Mouse (Mus musculus) spleen, embryonic (tissue): ENCODE measurements around the gene Ift88.

Source experiments
- CTCF ChIA-PET: fragments of 350-600 bp; sonication (Branson Sonifier 250); formaldehyde crosslinking; loops from one replicate; lab custom pipeline; 2022; lab: Charles Lee

Ift88 gene

GRCm38 (mm10) chr14:57529786-57530515 lies 106.1 kb downstream of the Ift88 start:
- CTCF ChIA-PET: no interaction called here

DNA sequence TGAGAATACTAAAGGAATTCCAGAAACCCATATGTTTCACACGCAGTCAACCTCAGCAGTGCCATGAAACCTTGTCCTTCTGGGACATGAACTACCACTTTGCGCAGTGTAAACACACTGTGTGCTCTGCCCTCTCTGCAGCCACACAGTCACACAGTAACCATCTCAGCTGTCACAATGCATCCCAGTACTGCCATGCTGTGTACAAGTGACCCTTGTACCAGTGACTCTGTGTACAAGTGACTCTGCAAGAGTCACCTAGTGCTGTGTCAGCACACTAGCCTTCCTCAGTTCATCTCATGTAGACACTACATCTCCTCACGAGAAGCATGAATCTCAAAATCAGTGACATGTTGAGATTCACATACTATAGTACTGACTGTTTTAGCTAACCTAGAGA lies 108.7 kb downstream of the Ift88 start:
- CTCF ChIA-PET: no interaction called here

GRCm38 (mm10) chr14:57533214-57533613 lies 109.4 kb downstream of the Ift88 start:
- CTCF ChIA-PET: no interaction called here

GRCm38 (mm10) chr14:57533841-57534240 lies 110.0 kb downstream of the Ift88 start:
- CTCF ChIA-PET: no interaction called here

DNA sequence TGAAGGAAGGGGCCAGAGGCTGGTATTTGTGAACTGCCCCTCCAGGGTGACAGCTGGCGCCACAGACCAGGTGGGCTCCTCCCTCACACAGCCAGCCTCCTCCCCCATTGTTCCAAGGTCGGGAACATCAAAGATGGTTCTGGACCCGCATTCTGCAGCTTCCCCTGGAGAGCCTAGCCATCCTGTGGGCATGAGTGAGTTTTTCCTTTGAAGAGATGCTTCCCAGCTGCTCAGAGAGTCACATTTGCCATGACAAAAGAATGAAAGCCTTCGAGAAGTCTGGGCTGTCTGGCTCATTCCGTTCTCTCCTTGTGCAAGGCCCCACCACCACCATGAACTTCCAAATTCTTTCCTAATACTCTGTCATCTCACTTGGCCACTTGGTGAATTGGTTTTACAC lies 110.5 kb downstream of the Ift88 start:
- CTCF ChIA-PET: no interaction called here

DNA sequence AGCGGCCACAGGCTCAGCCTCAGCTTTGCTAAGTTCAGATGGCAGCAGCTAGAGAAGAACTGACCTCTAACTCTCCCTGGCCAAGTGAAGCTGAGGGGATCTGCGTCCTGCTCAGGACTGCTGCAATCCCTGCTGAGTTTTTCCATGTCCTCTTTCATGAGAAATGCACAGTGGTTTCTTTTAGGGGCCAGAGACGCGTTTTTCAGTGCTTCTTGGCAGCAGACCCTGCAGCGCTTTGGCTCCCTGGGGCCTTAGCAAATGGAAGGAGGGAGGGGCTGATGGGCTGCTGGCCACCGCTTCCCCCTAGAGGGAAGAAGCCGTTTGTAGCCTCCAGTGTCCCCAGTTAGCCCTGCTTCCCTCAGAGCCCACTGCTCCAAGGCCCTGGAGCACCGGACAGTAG lies 111.1 kb downstream of the Ift88 start:
- CTCF ChIA-PET: no interaction called here

DNA sequence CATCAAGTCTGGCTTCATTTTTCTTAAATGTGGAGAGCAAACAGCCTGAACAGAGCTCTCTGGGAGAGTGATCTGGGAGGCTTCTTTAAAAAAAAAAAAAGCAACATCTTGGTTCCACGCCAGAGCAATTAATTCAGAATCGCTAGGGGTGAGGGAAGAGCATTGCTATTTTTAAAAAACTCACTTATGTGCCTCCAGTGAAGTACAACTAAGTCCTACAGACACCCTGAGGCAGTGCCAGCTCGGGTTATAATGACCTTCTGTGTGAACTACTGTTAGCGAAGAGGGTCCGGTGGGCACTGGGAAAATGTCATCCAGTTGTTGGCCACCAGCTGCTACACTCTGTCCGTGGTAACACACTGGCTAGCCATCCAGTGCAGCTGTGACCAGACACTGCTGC lies 111.8 kb downstream of the Ift88 start:
- CTCF ChIA-PET: no interaction called here

GRCm38 (mm10) chr14:57536820-57537219 lies 113.0 kb downstream of the Ift88 start:
- CTCF ChIA-PET: interaction anchor here (0.5 kb wide), 1 partner anchor 128 kb away, joined by 5 read pairs; no protein-coding TSS in a partner anchor

DNA sequence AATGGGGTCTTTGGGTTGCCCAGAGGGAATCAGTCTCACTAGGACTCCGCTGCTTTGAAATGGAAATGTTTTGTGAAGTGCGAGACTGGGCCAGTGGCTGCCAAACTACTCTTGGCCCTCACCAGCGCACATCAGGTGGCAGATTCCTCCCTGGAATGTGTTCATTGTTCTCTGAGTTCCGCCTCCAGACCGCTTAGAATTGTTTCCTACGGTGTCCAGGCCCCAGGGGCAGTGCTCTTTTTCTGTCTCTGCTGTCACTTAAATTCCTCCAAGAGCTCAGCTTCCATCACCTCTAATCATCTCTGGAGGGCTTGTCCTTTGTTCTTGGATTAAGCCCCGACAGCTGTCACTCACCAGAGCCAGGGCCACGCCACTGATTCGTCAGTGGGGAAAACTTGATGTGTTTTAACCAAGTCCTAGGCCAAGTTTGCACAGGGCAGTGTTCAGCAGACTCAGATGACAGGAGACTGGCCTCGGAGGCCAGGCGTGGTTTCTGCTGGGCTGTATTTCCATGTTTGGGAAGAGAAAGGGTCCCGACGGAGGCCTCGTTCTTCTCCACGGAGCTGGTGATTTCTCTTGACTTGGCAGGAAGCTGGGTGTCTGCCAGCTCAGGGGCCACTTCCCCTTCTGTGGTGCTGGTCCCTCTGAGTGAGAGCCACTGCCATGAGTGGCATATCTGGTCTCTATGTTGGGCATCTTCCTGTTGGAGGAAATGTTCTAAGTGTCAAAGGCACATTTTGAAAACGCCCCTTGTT lies 113.6 kb downstream of the Ift88 start:
- CTCF ChIA-PET: interaction anchor here (0.5 kb wide), 1 partner anchor 128 kb away, joined by 5 read pairs; no protein-coding TSS in a partner anchor

DNA sequence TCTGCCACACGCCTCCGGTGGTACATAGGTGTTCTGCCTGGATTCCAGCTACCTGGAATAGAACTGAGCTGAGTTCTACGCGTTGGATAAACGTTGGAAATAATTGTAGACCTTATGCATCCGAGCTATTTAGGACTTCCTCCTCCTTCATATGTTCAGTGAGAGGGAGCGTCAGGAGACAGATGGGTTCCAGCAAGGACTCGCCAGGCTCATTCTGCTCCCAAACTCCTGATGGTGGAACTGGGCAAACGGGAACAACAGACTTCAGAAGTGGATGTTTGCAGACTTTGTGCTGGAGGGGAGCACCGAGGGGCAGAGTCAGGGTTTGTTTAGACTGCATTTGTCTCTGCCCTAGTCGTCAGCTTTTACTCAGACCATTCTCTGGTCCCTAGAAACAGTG lies 116.8 kb downstream of the Ift88 start:
- CTCF ChIA-PET: no interaction called here

DNA sequence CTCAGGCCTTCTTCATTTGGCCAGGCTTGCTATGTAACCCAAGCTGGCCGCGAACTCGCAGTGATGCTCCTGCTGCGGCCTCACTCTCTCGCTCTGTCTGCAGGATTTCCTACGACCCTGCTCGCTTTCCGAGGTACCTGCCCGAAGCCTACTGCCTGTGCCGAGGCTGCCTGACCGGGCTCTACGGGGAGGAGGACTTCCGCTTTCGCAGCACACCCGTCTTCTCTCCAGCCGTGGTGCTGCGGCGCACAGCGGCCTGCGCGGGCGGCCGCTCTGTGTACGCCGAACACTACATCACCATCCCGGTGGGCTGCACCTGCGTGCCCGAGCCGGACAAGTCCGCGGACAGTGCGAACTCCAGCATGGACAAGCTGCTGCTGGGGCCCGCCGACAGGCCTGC lies 118.4 kb downstream of the Ift88 start:
- CTCF ChIA-PET: interaction anchor here (0.5 kb wide), 1 partner anchor 335 kb away, joined by 4 read pairs; no protein-coding TSS in a partner anchor

DNA sequence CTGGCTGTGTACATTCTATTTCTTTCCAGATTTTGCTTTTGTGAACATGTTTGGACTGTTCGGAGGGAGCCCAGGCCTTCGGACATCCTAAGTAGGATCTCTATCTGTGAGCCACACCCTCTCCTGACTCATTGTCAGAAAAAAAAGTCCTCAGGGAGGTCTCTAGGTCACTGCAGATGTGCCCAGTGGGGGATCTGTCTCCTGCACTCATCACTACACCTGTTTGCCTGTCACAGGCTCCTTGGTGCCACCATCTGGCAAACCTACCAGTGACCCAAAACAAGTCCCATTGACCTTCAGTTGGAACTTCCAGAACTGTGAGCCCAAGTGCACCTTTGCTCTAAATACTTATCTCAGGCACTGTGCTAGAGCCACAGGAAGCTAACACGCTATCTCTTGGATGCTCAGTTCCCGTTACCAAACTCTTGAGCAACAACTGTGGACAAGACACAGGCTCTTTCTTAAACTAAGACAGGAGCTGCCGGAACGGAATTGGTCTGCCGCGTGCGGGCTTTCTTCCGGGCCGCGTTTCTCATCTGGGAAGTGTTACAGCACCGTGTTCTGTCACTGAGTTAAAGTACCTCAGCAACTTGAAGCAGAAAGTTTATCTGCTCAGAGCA lies 119.7 kb downstream of the Ift88 start:
- CTCF ChIA-PET: no interaction called here

GRCm38 (mm10) chr14:57545526-57545925 lies 121.7 kb downstream of the Ift88 start:
- CTCF ChIA-PET: no interaction called here

DNA sequence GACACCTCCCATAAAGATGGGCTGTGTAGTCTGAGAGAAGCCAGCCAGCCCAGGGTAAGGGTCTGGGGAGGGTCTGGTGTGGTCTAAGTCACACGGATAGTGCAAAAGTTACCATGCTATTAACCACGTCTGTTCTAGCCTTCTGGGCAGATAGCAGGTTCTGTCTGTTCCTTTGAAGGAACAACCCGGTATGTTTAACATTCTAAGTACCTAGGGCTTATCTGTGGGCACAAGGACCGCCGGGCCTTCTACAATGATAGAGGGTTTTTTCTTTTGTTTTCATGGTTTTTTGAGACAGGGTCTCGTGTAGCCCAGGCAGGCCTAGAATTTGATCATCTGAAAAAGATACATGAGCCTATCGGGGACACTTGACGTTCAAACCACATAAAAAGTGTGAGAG lies 122.3 kb downstream of the Ift88 start:
- CTCF ChIA-PET: no interaction called here

DNA sequence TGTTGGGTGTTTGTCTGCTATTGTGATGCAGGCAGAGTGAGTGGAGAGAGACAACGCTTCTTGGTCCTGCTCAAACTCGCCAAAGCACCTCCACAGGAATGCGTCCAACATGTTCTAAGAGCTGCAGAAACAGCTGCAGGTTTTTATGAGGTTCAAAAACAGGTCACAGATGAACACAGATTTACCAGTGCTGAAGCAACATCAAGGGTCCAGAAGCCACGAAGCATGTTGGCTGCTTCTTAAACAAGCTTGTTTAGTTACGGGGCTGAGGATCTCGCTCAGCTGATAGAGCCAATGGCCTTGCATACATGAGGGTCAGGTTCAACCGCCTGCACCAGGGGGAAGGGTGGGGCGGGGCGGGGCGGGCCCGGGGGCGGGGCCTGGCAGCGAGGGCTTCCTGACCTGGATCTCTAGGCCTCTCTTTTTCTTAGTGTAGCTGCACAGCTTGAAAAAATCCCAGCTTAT lies 122.7 kb downstream of the Ift88 start:
- CTCF ChIA-PET: no interaction called here

GRCm38 (mm10) chr14:57547062-57547461 lies 123.2 kb downstream of the Ift88 start:
- CTCF ChIA-PET: no interaction called here

DNA sequence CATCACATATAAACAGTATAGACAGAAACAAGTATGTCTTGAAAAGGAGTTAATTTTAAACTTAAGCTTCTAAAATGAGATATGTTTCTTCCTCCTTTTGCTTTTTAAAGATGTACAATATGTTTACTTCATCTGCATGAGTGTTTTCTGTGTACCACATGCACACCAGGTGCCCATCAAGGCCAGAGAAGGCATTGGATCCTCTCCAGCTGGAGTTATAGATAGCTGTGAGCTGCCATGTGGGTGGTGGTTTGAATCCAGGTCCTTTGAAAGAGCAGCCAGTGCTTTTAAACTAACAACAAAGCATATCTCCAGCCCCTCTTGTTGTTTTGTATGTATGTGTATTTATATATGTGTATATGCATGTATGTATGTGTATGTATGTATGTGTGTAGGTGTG lies 129.1 kb downstream of the Ift88 start:
- CTCF ChIA-PET: no interaction called here

GRCm38 (mm10) chr14:57554434-57554833 lies 130.6 kb downstream of the Ift88 start:
- CTCF ChIA-PET: no interaction called here

- CTCF ChIA-PET: no interaction called here
These were observed 131.7 kb downstream of the Ift88 start for GRCm38 (mm10) chr14:57555471-57556070.

DNA sequence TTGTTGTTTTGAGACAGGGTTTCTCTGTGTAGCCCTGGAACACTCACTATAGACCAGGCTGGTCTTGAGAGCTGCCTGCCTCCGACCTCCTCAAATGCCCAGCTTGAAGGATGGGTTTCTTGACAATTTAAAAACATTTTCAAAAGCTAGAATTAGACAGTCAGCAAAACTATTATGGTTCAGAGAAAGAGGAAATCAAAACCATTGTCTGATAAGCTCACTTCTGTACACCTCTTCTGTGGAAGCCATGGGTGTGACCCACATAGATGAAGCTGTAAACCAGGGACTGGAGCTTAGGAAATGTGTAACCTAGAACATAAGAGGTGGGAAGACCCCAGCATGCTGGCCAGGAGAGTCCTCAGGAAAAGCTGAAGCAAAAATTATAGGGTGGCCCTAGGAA lies 133.1 kb downstream of the Ift88 start:
- CTCF ChIA-PET: no interaction called here

DNA sequence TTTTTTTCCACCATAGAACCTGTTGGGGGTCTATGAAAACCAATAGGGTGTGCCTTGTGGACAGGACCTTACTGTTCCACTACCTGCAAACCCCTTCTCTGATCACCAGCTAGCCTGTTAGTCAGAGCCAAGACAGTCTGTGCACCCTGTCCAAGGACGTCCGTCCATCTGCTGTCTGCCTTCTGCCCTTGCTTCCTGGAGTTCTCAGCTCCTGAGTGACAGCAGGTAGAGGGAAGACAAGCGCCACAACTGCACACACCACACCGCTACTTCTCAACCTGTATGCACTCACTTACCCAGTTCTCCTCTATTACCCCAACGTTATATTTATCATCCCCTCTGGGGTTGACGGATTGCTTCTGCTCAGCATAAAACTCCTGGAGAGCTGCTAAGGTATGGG lies 141.8 kb downstream of the Ift88 start:
- CTCF ChIA-PET: no interaction called here
